Mouse (Mus musculus) lung, postnatal 0 days (tissue): ENCODE data around the gene Csad. TPM values are rescaled to one million over a fixed set of nuclear protein-coding genes. Genes with fewer than 3 reads are reported as not detected.

Source experiments
- ATAC-seq: fragments of 200-750 bp; cut with Nextera tagmentation; 2 replicates; pipeline ENCODE4 v1.8.0; 2017; ENCODE audit warnings: moderate library complexity
- DNase-seq: peaks from one replicate; pipeline ENCODE4 v3.0.0-alpha.2; 2016; ENCODE audit warnings: low spot score
- H3K27ac ChIP-seq: fragments of 300-500 bp; sonication (generic); 2 replicates; pipeline ENCODE4 v1.5.1; 2014; ENCODE audit warnings: antibody characterized with exemption, mild to moderate bottlenecking, low read length, mixed read lengths
- H3K27me3 ChIP-seq: fragments of 300-500 bp; sonication (generic); replicated peaks from 2 replicates; pipeline ENCODE4 v1.6.1; 2014; ENCODE audit warnings: low read length, mixed read lengths; ENCODE audit not compliant: insufficient read depth
- H3K36me3 ChIP-seq: fragments of 300-500 bp; sonication (generic); 2 replicates; pipeline ENCODE4 v1.6.1; 2014; ENCODE audit warnings: low read length, mixed read lengths; ENCODE audit not compliant: insufficient read depth
- H3K4me1 ChIP-seq: fragments of 300-500 bp; sonication (generic); 2 replicates; pipeline ENCODE4 v1.6.1; 2014; ENCODE audit warnings: antibody characterized with exemption, low read depth, low read length, mixed read lengths; ENCODE audit not compliant: insufficient read depth
- H3K4me2 ChIP-seq: fragments of 300-500 bp; sonication (generic); replicated peaks from 2 replicates; pipeline ENCODE4 v1.6.1; 2014; ENCODE audit warnings: low read depth, mild to moderate bottlenecking, low read length, moderate library complexity, mixed read lengths
- H3K4me3 ChIP-seq: fragments of 300-500 bp; sonication (generic); 2 replicates; pipeline ENCODE4 v1.5.1; 2014; ENCODE audit warnings: low read depth, low read length
- H3K9ac ChIP-seq: fragments of 300-500 bp; sonication (generic); replicated peaks from 2 replicates; pipeline ENCODE4 v1.6.1; 2014; ENCODE audit warnings: low read depth, mild to moderate bottlenecking
- H3K9me3 ChIP-seq: fragments of 300-500 bp; sonication (generic); 2 replicates; pipeline ENCODE4 v1.6.1; 2016; ENCODE audit warnings: low read length, mixed read lengths
- CTCF ChIP-seq: IDR thresholded peaks from 2 replicates; pipeline ENCODE4 v1.5.1; 2016; ENCODE audit warnings: antibody characterized with exemption, mild to moderate bottlenecking
- EP300 ChIP-seq: IDR thresholded peaks from 2 replicates; pipeline ENCODE4 v1.6.1; 2016; ENCODE audit warnings: antibody characterized with exemption, mild to moderate bottlenecking, control low read depth
- WGBS: fragments of 180-500 bp; shearing (Covaris S2); extraction: QIAGEN DNeasy Blood & Tissue Kit; methylation state at CpG from one replicate; pipeline ENCODE4 v1.1.7; 2014; 5-methylcytosine and 5-hydroxymethylcytosine counted together
- polyA plus RNA-seq: library from polyadenylated mRNA; unstranded; fragments of >200 nt; fragmentation: Nextera tagmentation; extraction: Ambion mirVana; gene quantifications from 2 replicates; pipeline ENCODE4 v1.2.1, GENCODE M21; 2015

Gene Csad
- 71.0 and 76.9 TPM in 2 replicates for polyA plus RNA-seq

DNA sequence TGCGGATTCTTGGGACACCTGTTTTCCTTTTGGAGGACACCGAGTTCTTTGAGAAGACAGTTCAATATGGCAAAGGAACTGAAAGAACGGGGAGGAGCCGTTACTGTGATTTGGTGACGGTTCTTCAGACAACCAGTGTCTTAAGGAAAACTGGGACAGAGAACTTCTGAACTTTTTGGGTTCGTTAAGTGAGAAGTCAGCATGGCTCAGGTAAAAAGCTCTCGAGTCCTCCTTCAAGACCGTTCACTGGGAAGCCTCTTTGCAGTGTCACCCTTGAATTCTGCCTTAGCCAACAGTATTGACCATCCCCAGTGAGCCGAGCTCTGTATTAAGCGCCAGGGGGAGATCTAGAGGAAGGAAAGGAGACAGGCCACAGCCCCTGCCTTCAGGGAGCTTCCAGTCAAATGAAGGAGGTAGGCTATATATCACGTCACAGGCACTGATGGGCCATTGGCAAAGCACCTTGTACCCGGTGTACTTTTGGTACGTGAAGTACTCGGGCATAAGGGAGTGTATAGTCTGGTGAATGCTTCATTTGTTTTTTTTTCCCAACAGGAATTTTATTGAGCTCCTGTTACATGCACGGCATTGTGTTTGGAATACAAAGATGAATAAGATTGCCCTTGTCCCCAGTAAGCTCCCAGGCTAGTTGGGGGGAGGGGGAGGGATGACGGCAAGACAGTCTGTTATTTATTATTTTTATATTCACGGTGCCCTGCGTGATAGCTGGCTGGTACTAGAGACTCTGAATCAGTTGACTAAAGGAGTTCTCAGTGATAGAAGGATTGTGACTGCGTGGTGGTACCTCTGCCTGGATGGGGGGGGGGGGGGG is at the start of gene Csad:
Gene Csad (minus strand): TSS at position 51 of the 832 bp plus-strand sequence.
- WGBS: 31% methylated on average over 19 of the region's 19 CpGs
- TF ChIP-seq EP300: no peak
- 0 out of 2 replicates have a peak, but pooled peaks have one; percentile 7 for TF ChIP-seq CTCF
- peak; percentile 17 for DNase-seq

DNA sequence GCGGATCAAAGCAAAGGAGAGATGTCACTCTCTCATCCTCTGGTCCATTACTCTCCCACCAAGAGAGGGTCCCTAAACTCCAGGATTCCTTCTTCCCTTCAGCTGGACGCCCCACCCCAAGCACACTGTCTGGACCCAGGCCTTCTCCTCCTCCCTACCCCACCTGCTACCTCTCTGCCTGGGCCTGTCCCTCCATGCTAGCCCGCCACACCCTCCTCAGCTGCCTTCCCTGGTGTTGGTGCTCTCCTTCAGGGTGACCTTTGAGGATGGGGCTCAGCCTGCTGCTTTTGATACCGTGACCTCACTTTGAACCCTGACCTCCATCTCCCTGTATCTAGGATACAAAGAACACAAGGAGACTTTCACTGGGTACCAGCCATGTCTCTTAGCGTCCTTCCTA is 46.0 kb upstream of the Csad start:
- TF ChIP-seq CTCF (no peak), EP300 (no peak)
- H3K4me1 ChIP-seq: peaks cover 12% of the 10 kb centered on the region; the same call in 1 of the 2 replicates
- H3K9ac ChIP-seq: no peak overlapping the region
- ATAC-seq (no peak), DNase-seq (no peak)
- H3K27ac ChIP-seq: no peak overlapping the region
- 72% methylated on average over 5 of the region's 5 CpGs for WGBS
- H3K4me3 ChIP-seq: no peak overlapping the region
- H3K4me2 ChIP-seq: no peak overlapping the region
- H3K36me3 ChIP-seq: peaks cover 6% of the 10 kb centered on the region; the same call in 1 of the 2 replicates
- H3K9me3 ChIP-seq: no peaks in the 10 kb centered on the region
- no peaks in the 10 kb centered on the region for H3K27me3 ChIP-seq

More for the DNA sequence above, at the start of gene Csad:
- no peaks in the 10 kb centered on the region for H3K9me3 ChIP-seq
- H3K9ac ChIP-seq: peak within 1 kb of the TSS; percentile 91
- H3K27ac ChIP-seq: peak within 1 kb of the TSS; percentile 100
- H3K4me1 ChIP-seq: peaks cover 24% of the 10 kb centered on the region; the same call in 1 of the 2 replicates
- peaks cover 18% of the 10 kb centered on the region; the same call in 1 of the 2 replicates for H3K36me3 ChIP-seq
- peak within 1 kb of the TSS; percentile 54 for H3K4me2 ChIP-seq
- H3K4me3 ChIP-seq: peak within 1 kb of the TSS; percentile 91
- H3K27me3 ChIP-seq: no peaks in the 10 kb centered on the region
- ATAC-seq: no peak

DNA sequence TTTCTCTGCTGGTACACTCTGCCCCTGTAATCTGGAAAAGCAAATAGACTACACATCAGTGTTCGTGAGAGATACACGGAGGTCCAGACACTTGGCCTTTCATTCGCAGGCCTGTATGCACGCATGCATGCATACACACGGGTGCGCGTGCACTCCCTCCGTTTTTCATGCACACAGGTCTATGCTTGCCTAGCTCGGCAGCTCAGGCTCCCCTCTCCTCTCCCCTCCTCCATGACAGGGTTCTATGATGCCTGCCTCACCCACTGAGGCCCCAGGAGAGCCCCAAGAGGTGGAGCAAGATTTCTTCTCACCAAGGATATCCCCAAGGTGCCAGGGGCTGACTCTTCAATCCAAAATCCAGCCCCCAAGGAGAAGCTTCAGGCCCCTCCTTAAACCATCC is 45.4 kb upstream of the Csad start:
- TF ChIP-seq CTCF (no peak), EP300 (no peak)
- no peak for DNase-seq
- WGBS: 46% methylated on average over 9 of the region's 9 CpGs

DNA sequence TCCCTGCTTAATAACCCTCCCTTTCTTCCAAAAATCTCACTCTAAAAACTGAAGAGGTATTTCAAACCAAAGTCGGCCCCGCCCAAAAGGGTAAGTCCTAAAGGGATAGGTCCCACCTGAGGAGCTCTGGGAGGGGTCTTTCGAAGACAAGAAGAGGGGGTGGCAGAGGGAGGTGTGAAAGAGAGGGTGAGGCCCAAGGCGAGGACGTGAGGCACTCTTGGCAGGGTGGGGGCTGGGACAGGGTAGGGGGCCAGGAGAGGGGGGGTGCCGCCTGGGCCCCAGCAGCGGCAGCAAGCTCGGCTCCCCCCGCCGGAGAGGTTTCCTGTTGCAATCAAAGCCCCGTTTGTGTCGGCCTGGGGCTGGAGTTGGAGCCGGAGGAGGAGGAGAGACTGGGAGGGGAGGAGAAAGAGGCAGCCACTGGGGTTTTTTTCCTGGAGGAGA is 44.7 kb upstream of the Csad start:
- Histone ChIP-seq H3K4me1 (peaks cover 16% of the 10 kb centered on the region; the same call in 1 of the 2 replicates), H3K9me3 (no peaks in the 10 kb centered on the region), H3K9ac (0 out of 2 replicates have a peak overlapping the region, but pooled peaks have one; percentile 26), H3K4me3 (peak overlapping the region; percentile 25), H3K36me3 (peaks cover 6% of the 10 kb centered on the region; the same call in 1 of the 2 replicates), H3K4me2 (peak overlapping the region; percentile 72), H3K27me3 (no peaks in the 10 kb centered on the region), H3K27ac (peak overlapping the region; percentile 99)
- DNase-seq (peak; percentile 76), ATAC-seq (no peak)
- 2% methylated on average over 10 of the region's 13 CpGs for WGBS
- TF ChIP-seq EP300: no peak
- no peak for TF ChIP-seq CTCF

More for the DNA sequence above, 45.4 kb upstream of the Csad start:
- Histone ChIP-seq H3K36me3 (peaks cover 6% of the 10 kb centered on the region; the same call in 1 of the 2 replicates), H3K4me3 (no peak overlapping the region), H3K9me3 (no peaks in the 10 kb centered on the region), H3K4me2 (peak overlapping the region; percentile 72), H3K4me1 (peaks cover 14% of the 10 kb centered on the region; the same call in 1 of the 2 replicates), H3K27me3 (no peaks in the 10 kb centered on the region), H3K27ac (peak overlapping the region; percentile 99), H3K9ac (no peak overlapping the region)
- no peak for ATAC-seq

DNA sequence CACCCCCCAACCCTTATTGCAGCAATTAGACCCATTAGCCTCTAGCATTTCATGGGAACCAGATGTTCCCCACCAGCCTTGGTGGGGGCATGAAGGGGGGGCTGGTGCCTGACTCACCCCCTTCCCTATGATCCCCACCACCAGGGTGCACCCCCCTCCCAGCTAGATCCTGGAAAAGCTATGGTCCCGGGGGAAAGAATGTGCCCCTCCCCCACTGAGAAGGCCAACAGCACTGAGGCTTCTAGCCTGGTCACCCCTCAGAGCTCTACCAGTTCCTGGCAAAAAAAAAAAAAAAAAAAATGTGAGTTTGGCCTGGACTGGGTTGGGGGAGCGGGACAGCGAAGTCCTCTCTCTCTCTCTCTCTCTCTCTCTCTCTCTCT is 44.3 kb upstream of the Csad start:
- H3K9ac ChIP-seq: no peak overlapping the region
- H3K27ac ChIP-seq: peak overlapping the region; percentile 99
- H3K9me3 ChIP-seq: no peaks in the 10 kb centered on the region
- H3K4me2 ChIP-seq: peak overlapping the region; percentile 72
- ATAC-seq (no peak), DNase-seq (peak; percentile 64)
- H3K36me3 ChIP-seq: peaks cover 6% of the 10 kb centered on the region; the same call in 1 of the 2 replicates
- no peak for TF ChIP-seq EP300
- TF ChIP-seq CTCF: 0 out of 2 replicates have a peak, but pooled peaks have one; percentile 15
- 0% methylated on average over 2 of the region's 3 CpGs for WGBS
- H3K4me1 ChIP-seq: peaks cover 18% of the 10 kb centered on the region; the same call in 1 of the 2 replicates
- H3K27me3 ChIP-seq: no peaks in the 10 kb centered on the region
- no peak overlapping the region for H3K4me3 ChIP-seq

DNA sequence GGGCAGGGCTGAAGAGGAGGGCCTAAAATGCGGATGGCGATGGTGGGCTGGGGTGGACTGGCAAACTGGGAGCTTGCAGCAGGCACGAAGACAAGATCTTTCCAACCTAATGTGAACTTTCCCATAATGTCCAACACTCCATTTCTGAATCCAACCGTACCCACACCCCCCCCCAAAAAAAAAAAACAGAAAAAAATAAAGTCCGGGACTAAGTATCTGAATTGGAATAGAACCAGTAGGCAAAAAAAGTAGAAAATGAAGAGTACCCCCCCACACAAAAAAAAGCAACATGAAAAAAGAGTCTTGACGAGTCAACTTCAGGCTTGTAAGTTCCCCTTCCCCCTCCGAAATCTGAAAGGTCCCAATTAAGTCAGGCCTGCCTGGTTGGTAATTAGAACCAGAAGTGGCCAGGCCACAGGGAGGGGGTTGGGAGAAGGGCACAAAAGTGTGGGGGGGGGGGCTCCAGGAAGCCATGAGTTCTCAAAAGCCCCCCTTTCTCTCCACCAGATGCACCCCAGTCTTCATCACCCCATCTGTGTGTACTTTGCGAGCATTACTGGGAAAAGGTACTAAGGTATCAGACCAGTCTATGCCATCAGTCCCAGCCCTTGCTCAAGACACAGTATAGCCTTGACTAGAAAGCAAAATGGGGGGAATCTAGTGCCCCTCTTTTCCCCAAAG is 43.7 kb upstream of the Csad start:
- TF ChIP-seq CTCF (no peak), EP300 (no peak)
- H3K9me3 ChIP-seq: no peaks in the 10 kb centered on the region
- peak; percentile 44 for DNase-seq
- peak overlapping the region; percentile 67 for H3K4me3 ChIP-seq
- 11% methylated on average over 8 of the region's 8 CpGs for WGBS
- peak overlapping the region; percentile 99 for H3K27ac ChIP-seq
- H3K36me3 ChIP-seq: peaks cover 6% of the 10 kb centered on the region; the same call in 1 of the 2 replicates
- peaks cover 22% of the 10 kb centered on the region for H3K4me1 ChIP-seq
- no peak for ATAC-seq
- H3K4me2 ChIP-seq: peak overlapping the region; percentile 72
- H3K27me3 ChIP-seq: no peaks in the 10 kb centered on the region
- peak overlapping the region; percentile 63 for H3K9ac ChIP-seq
